ENCODE assay signal across 9 mouse cellular contexts in genomic region chr8:69915748-69916147, GRCm38 (mm10). TPM values are rescaled to one million over a fixed set of nuclear protein-coding genes. Genes with fewer than 3 reads are reported as not detected.
DNase-seq lines count a peak whose midpoint lies in the region; ATAC-seq and TF ChIP-seq lines count a peak whose summit lies in the region.
"Had no signal": no experiment of that assay in that cellular context is flagged by ENCODE, and none has a peak within 500 bp of the region (broad histone marks: within the 10 kb centered on the region; RNA-seq: fewer than 3 reads in every experiment).

No protein-coding gene starts in this region.

- no peaks in the 10 kb centered on the region for H3K9me3 ChIP-seq in intestine, postnatal 0 days (ENCODE audit: control insufficient read depth)
- H3K9me3 ChIP-seq in intestine, embryonic 15.5 days, result no peaks in the 10 kb centered on the region
- no peaks in the 10 kb centered on the region for H3K9me3 ChIP-seq in CH12.LX (replicated peaks; ENCODE audit: low read length)
- H3K9me3 ChIP-seq in hindbrain, postnatal 0 days (ENCODE audit: low read length), result no peaks in the 10 kb centered on the region

- H3K27me3 ChIP-seq in intestine, postnatal 0 days (replicated peaks; ENCODE audit: control insufficient read depth, insufficient read depth, low read length), result no peaks in the 10 kb centered on the region
- H3K27me3 ChIP-seq in intestine, embryonic 15.5 days (replicated peaks), result no peaks in the 10 kb centered on the region
- H3K27me3 ChIP-seq in CH12.LX (replicated peaks), result no peaks in the 10 kb centered on the region
- H3K27me3 ChIP-seq in hindbrain, postnatal 0 days (ENCODE audit: insufficient read depth, low read length), result no peaks in the 10 kb centered on the region

- in situ Hi-C loops in CH12.LX (cut with MboI; ENCODE audit: low pct_ligation_motif_present, low pct_unique_long_range_greater_than_20kb, low sequenced_read_pairs), result no loop called here

- TF ChIP-seq POLR2A in CH12.LX (IDR thresholded peaks at IDR 0.05; ENCODE audit: low read depth, low read length), result no peak

- no peak for TF ChIP-seq EP300 in CH12.LX (IDR thresholded peaks at IDR 0.05; ENCODE audit: low read length)

- dilution Hi-C loops in CH12.LX (cut with MboI; ENCODE audit: extremely low pct_ligation_motif_present, extremely low pct_unique_long_range_greater_than_20kb, low sequenced_read_pairs), result no loop called here

- WGBS in intestine, postnatal 0 days, result 41% methylated on average over 5 of the region's 5 CpGs
- whole genome bisulfite sequencing in intestine, embryonic 15.5 days, result 45% methylated on average over 5 of the region's 5 CpGs
- 27% methylated on average over 5 of the region's 5 CpGs for WGBS in hindbrain, postnatal 0 days

- ATAC-seq in intestine, postnatal 0 days, result no peak
- no peak for ATAC-seq in intestine, embryonic 15.5 days
- peak; percentile 52 for ATAC-seq in hindbrain, postnatal 0 days

- no peaks in the 10 kb centered on the region for H3K4me1 ChIP-seq in intestine, postnatal 0 days (replicated peaks; ENCODE audit: control insufficient read depth, insufficient read depth, low read length)
- peaks cover 12% of the 10 kb centered on the region for H3K4me1 ChIP-seq in intestine, embryonic 15.5 days (replicated peaks)
- peaks cover 8 to 28% of the 10 kb centered on the region in 2 experiments for H3K4me1 ChIP-seq in CH12.LX (ENCODE audit: control insufficient read depth in 1 of 2, insufficient read depth in 2 of 2)
- H3K4me1 ChIP-seq in hindbrain, postnatal 0 days (ENCODE audit: insufficient read depth, low read length), result no peaks in the 10 kb centered on the region

- no peak overlapping the region for H3K9ac ChIP-seq in intestine, postnatal 0 days (ENCODE audit: low read depth, low read length)
- no peak overlapping the region for H3K9ac ChIP-seq in intestine, embryonic 15.5 days
- no peak overlapping the region for H3K9ac ChIP-seq in CH12.LX (ENCODE audit: insufficient read depth, low read depth)
- H3K9ac ChIP-seq in hindbrain, postnatal 0 days (replicated peaks; ENCODE audit: low read length), result no peak overlapping the region; the same call in 1 of the 2 replicates
- H3K9ac ChIP-seq: liver, embryonic 14.5 days had no signal

- no peak overlapping the region for H3K4me3 ChIP-seq in intestine, postnatal 0 days (ENCODE audit: low read depth, low read length)
- H3K4me3 ChIP-seq in intestine, embryonic 15.5 days (replicated peaks), result no peak overlapping the region
- no peak overlapping the region for H3K4me3 ChIP-seq in CH12.LX (replicated peaks in 1 of 3; ENCODE audit: low read depth in 2 of 3, low read length in 2 of 3, poor library complexity in 1 of 3)
- no peak overlapping the region for H3K4me3 ChIP-seq in hindbrain, postnatal 0 days (ENCODE audit: low read length)

- H3K27ac ChIP-seq in intestine, postnatal 0 days (ENCODE audit: low read depth, low read length), result no peak overlapping the region
- no peak overlapping the region for H3K27ac ChIP-seq in intestine, embryonic 15.5 days
- no peak overlapping the region for H3K27ac ChIP-seq in CH12.LX (ENCODE audit: insufficient read depth, low read depth)
- peak overlapping the region; percentile 17; the same call in 1 of the 2 replicates for H3K27ac ChIP-seq in hindbrain, postnatal 0 days
- H3K27ac ChIP-seq: liver, embryonic 14.5 days had no signal

- H3K4me2 ChIP-seq in intestine, postnatal 0 days (replicated peaks; ENCODE audit: low read depth), result no peak overlapping the region
- H3K4me2 ChIP-seq in intestine, embryonic 15.5 days (replicated peaks), result no peak overlapping the region
- no peak overlapping the region for H3K4me2 ChIP-seq in CH12.LX (ENCODE audit: insufficient read depth, low read depth, poor library complexity, severe bottlenecking)
- H3K4me2 ChIP-seq in hindbrain, postnatal 0 days (ENCODE audit: low read depth, low read length), result no peak overlapping the region

- DNase-seq in CH12.LX (ENCODE audit: extremely low read depth) (no peak), NIH3T3 (ENCODE audit: low read depth) (peak; percentile 36)
- DNase-seq in hindbrain, postnatal 0 days (ENCODE audit: low spot score), result peak; percentile 79
- no peak for DNase-seq in kidney, postnatal 10 days
- DNase-seq in testis, postnatal 10 days (ENCODE audit: low spot score), result no peak
- DNase-seq: cerebellum, adult 18-20 months had no signal

- peaks cover 74% of the 10 kb centered on the region for H3K36me3 ChIP-seq in intestine, postnatal 0 days (ENCODE audit: control insufficient read depth, insufficient read depth)
- peaks cover 51% of the 10 kb centered on the region for H3K36me3 ChIP-seq in intestine, embryonic 15.5 days
- peaks cover 70 to 81% of the 10 kb centered on the region in 2 experiments for H3K36me3 ChIP-seq in CH12.LX (replicated peaks in 1 of 2; ENCODE audit: control insufficient read depth in 1 of 2, insufficient read depth in 1 of 2, low read length in 1 of 2)
- H3K36me3 ChIP-seq in hindbrain, postnatal 0 days (ENCODE audit: insufficient read depth, low read length), result peaks cover 38% of the 10 kb centered on the region

- peak; percentile 1 for TF ChIP-seq RAD21 in CH12.LX (IDR thresholded peaks at IDR 0.05; ENCODE audit: low read depth, low read length)

- TF ChIP-seq CTCF in intestine, postnatal 0 days (IDR thresholded peaks at IDR 0.05; ENCODE audit: low read depth), result peak; percentile 57
- TF ChIP-seq CTCF in CH12.LX (conservative IDR thresholded peaks at IDR 0.05 in 1 of 2, IDR thresholded peaks at IDR 0.05 in 1 of 2; ENCODE audit: low read depth in 2 of 2, low read length in 2 of 2), result peak in 1 of 2 experiments; percentile 13; a peak in 1 of 4 replicates
- TF ChIP-seq CTCF in hindbrain, postnatal 0 days (IDR thresholded peaks at IDR 0.05; ENCODE audit: low read depth), result peak; percentile 75

- peaks cover 12% of the 10 kb centered on the region for H3K79me2 ChIP-seq in CH12.LX (replicated peaks; ENCODE audit: control insufficient read depth, extremely low read depth, insufficient read depth, poor library complexity, severe bottlenecking)

TF ChIP-seq in CH12.LX, 34 proteins besides CTCF, POLR2A, EP300 and RAD21:
- TF ChIP-seq SIN3A (IDR thresholded peaks at IDR 0.05; ENCODE audit: low read length), result no peak

RNA-seq across cellular contexts. Expression of gene Yjefn3, which starts 13.2 kb away (rescaled TPM):
- polyA plus RNA-seq in intestine, postnatal 0 days (2015; fragmentation: Nextera tagmentation; extraction: Ambion mirVana), result 2.1 and 2.2 TPM in 2 replicates
- polyA plus RNA-seq in intestine, embryonic 15.5 days (2015; fragmentation: Nextera tagmentation; extraction: Ambion mirVana), result 3.9 and 4.2 TPM in 2 replicates
- total RNA-seq in CH12.LX (2012; rRNA removed) (8.0 and 9.5 TPM in 2 replicates), CH12.LX (2014; rRNA removed) (3.3 and 3.6 TPM in 2 replicates)
- 8.4 and 10.5 TPM in 2 replicates for polyA plus RNA-seq in CH12.LX (2012; ENCODE audit: insufficient read length, low read depth)
- 8.4 and 10.7 TPM in 2 replicates for total RNA-seq in hindbrain, postnatal 0 days (2014; rRNA removed)
- polyA plus RNA-seq in hindbrain, postnatal 0 days (2015; fragmentation: Nextera tagmentation; extraction: Ambion mirVana), result 13.3 and 13.8 TPM in 2 replicates

RNA-seq across cellular contexts. Expression of gene Ndufa13, which starts 13.4 kb away (rescaled TPM):
- 310 and 317 TPM in 2 replicates for polyA plus RNA-seq in intestine, postnatal 0 days (2015; fragmentation: Nextera tagmentation; extraction: Ambion mirVana)
- polyA plus RNA-seq in intestine, embryonic 15.5 days (2015; fragmentation: Nextera tagmentation; extraction: Ambion mirVana), result 212 and 213 TPM in 2 replicates
- total RNA-seq in CH12.LX (2012; rRNA removed) (153 and 177 TPM in 2 replicates), CH12.LX (2014; rRNA removed) (60.9 and 74.7 TPM in 2 replicates)
- polyA plus RNA-seq in CH12.LX (2012; ENCODE audit: insufficient read length, low read depth), result 90.1 and 104 TPM in 2 replicates
- 61.0 and 91.4 TPM in 2 replicates for total RNA-seq in hindbrain, postnatal 0 days (2014; rRNA removed)
- 269 and 275 TPM in 2 replicates for polyA plus RNA-seq in hindbrain, postnatal 0 days (2015; fragmentation: Nextera tagmentation; extraction: Ambion mirVana)

RNA-seq across cellular contexts. Expression of gene Tssk6, which starts 13.8 kb away (rescaled TPM):
- 1.2 and 2.3 TPM in 2 replicates for polyA plus RNA-seq in intestine, postnatal 0 days (2015; fragmentation: Nextera tagmentation; extraction: Ambion mirVana)
- polyA plus RNA-seq in intestine, embryonic 15.5 days (2015; fragmentation: Nextera tagmentation; extraction: Ambion mirVana), result 2.8 and 3.4 TPM in 2 replicates
- total RNA-seq in CH12.LX (2012; rRNA removed) (1.5 and 1.8 TPM in 2 replicates), CH12.LX (2014; rRNA removed) (0.35 and 0.44 TPM in 2 replicates)
- polyA plus RNA-seq in CH12.LX (2012; ENCODE audit: insufficient read length, low read depth), result 1.7 and 2.3 TPM in 2 replicates
- 1.6 and 1.8 TPM in 2 replicates for total RNA-seq in hindbrain, postnatal 0 days (2014; rRNA removed)
- 3.7 and 4.3 TPM in 2 replicates for polyA plus RNA-seq in hindbrain, postnatal 0 days (2015; fragmentation: Nextera tagmentation; extraction: Ambion mirVana)

RNA-seq across cellular contexts. Expression of gene Cilp2, which starts 28.3 kb away (rescaled TPM):
- 0.22 and 0.25 TPM in 2 replicates for polyA plus RNA-seq in intestine, postnatal 0 days (2015; fragmentation: Nextera tagmentation; extraction: Ambion mirVana)
- 0.48 and 0.65 TPM in 2 replicates for polyA plus RNA-seq in intestine, embryonic 15.5 days (2015; fragmentation: Nextera tagmentation; extraction: Ambion mirVana)
- total RNA-seq in CH12.LX (2012; rRNA removed) (0.08 TPM in 2 replicates), CH12.LX (2014; rRNA removed) (0.04 TPM in 1 of 2 replicates, not detected in the other)
- 0.07 TPM in 1 of 2 replicates, not detected in the other for polyA plus RNA-seq in CH12.LX (2012; ENCODE audit: insufficient read length, low read depth)
- total RNA-seq in hindbrain, postnatal 0 days (2014; rRNA removed), result 14.3 and 19.2 TPM in 2 replicates
- 6.9 and 7.2 TPM in 2 replicates for polyA plus RNA-seq in hindbrain, postnatal 0 days (2015; fragmentation: Nextera tagmentation; extraction: Ambion mirVana)

Comparison
In these comparisons a context has a peak if more than half of its experiments do, and no peak if none do; other contexts are left out.
1. DNase-seq: peak in NIH3T3 (single experiment) and hindbrain, postnatal 0 days (single experiment); none in CH12.LX (single experiment), kidney, postnatal 10 days (single experiment) and testis, postnatal 10 days (single experiment).